ENCODE assay signal across 17 mouse cellular contexts in genomic region chr14:103403054-103403453, GRCm38 (mm10). TPM values are rescaled to one million over a fixed set of nuclear protein-coding genes. Genes with fewer than 3 reads are reported as not detected.
DNase-seq lines count a peak whose midpoint lies in the region; ATAC-seq lines count a peak whose summit lies in the region.
"Had no signal": no experiment of that assay in that cellular context is flagged by ENCODE, and none has a peak within 500 bp of the region (broad histone marks: within the 10 kb centered on the region; RNA-seq: fewer than 3 reads in every experiment).

No protein-coding gene starts in this region.

- ATAC-seq in frontal cortex, adult (ENCODE audit: low TSS enrichment): peak; percentile 96
- ATAC-seq: CD4-positive, CD25-positive, alpha-beta regulatory T cell, adult 4 months; forebrain, embryonic 15.5 days had no signal

- no peak for DNase-seq in frontal cortex, postnatal 10 days (ENCODE audit: low spot score in 2 of 2)
- DNase-seq in kidney, adult 9 months: peak; percentile 77
- no peak for DNase-seq in kidney, adult 18-20 months
- DNase-seq in brain, adult 2 months (ENCODE audit: low read depth, low spot score): peak; percentile 58
- DNase-seq in telencephalon, adult 2 months (ENCODE audit: low read depth, low spot score): peak; percentile 43
- no peak for DNase-seq in thymus, postnatal 0 days (ENCODE audit: low spot score)
- DNase-seq: adrenal gland, adult 8-10 months; adrenal gland, postnatal 36 days; B cell, adult 2 months; cerebellum, adult 11 months; cerebellum, adult 8-10 months; cerebellum, postnatal 14 days; embryo, embryonic 11 days; gastrocnemius, postnatal 14 days had no signal

RNA-seq across cellular contexts. Expression of gene Mycbp2, which starts 56.4 kb away (rescaled TPM):
- 21.0 and 26.7 TPM in 2 replicates for polyA plus RNA-seq in thymus, postnatal 0 days (2015; fragmentation: Nextera tagmentation; extraction: Ambion mirVana)

Comparison
In these comparisons a context has a peak if more than half of its experiments do, and no peak if none do; other contexts are left out.
1. DNase-seq: peak in kidney, adult 9 months (single experiment), brain, adult 2 months (single experiment) and telencephalon, adult 2 months (single experiment); none in frontal cortex, postnatal 10 days (0 of 2), kidney, adult 18-20 months (single experiment) and thymus, postnatal 0 days (single experiment).